Mouse (Mus musculus): ENCODE measurements around the gene Wfdc10.
"Not testable (repeated sequence)": the region's sequence is repeated elsewhere in the genome, so short reads cannot be mapped to it uniquely, and the experiment has no call there.

The Wfdc10 gene

GRCm38 (mm10) chr2:164655858-164656257 lies at the start of gene Wfdc10:
Wfdc10 (plus strand) TSS chr2:164656046.
- peak in 1 of 2 experiments; percentile 59 for DNase-seq (ENCODE audit: low read depth in 1 of 2, low spot score in 2 of 2)

- DNase-seq (ENCODE audit: low read depth in 1 of 2, low spot score in 2 of 2) = no peak
Measured at GRCm38 (mm10) chr2:164608781-164609180, 47.1 kb upstream of the Wfdc10 start.

GRCm38 (mm10) chr2:164613471-164613870 lies 42.4 kb upstream of the Wfdc10 start, which contains the start of the genes Wfdc6b and Wfdc8:
Wfdc6b (plus strand) TSS chr2:164613522.
Wfdc8 (minus strand) TSS chr2:164613626.
- not testable (repeated sequence) for DNase-seq (ENCODE audit: low read depth in 1 of 2, low spot score in 2 of 2)

GRCm38 (mm10) chr2:164615386-164615785 lies 40.5 kb upstream of the Wfdc10 start:
- DNase-seq (ENCODE audit: low read depth in 1 of 2, low spot score in 2 of 2) = no peak

- no peak for DNase-seq (ENCODE audit: low read depth in 1 of 2, low spot score in 2 of 2)
Measured at GRCm38 (mm10) chr2:164619050-164619449, 36.8 kb upstream of the Wfdc10 start.

GRCm38 (mm10) chr2:164621775-164622174 lies 34.1 kb upstream of the Wfdc10 start:
- DNase-seq (ENCODE audit: low read depth in 1 of 2, low spot score in 2 of 2) = no peak

GRCm38 (mm10) chr2:164635266-164635665 lies 20.6 kb upstream of the Wfdc10 start:
- no peak for DNase-seq (ENCODE audit: low read depth in 1 of 2, low spot score in 2 of 2)

- no peak for DNase-seq (ENCODE audit: low read depth in 1 of 2, low spot score in 2 of 2)
Measured at GRCm38 (mm10) chr2:164638696-164639095, 17.1 kb upstream of the Wfdc10 start, which contains the start of gene Wfdc16. Wfdc16 (minus strand) TSS chr2:164638796.

GRCm38 (mm10) chr2:164641129-164641528 lies 14.7 kb upstream of the Wfdc10 start:
- DNase-seq (ENCODE audit: low read depth in 1 of 2, low spot score in 2 of 2) = peak; percentile 33 to 34

- DNase-seq (ENCODE audit: low read depth in 1 of 2, low spot score in 2 of 2) = no peak
Measured at GRCm38 (mm10) chr2:164641881-164642673, 13.8 kb upstream of the Wfdc10 start.

- DNase-seq (ENCODE audit: low read depth in 1 of 2, low spot score in 2 of 2) = no peak
Measured at GRCm38 (mm10) chr2:164656483-164656882, 637 bp downstream of the Wfdc10 start, which contains the start of gene Wfdc9. Wfdc9 (minus strand) TSS chr2:164656583.

- DNase-seq (ENCODE audit: low read depth in 1 of 2, low spot score in 2 of 2) = no peak
Measured at GRCm38 (mm10) chr2:164664851-164665250, 9.0 kb downstream of the Wfdc10 start.

- no peak for DNase-seq (ENCODE audit: low read depth in 1 of 2, low spot score in 2 of 2)
Measured at GRCm38 (mm10) chr2:164670261-164670660, 14.4 kb downstream of the Wfdc10 start.

- DNase-seq (ENCODE audit: low read depth in 1 of 2, low spot score in 2 of 2) = no peak
Measured at GRCm38 (mm10) chr2:164670938-164671337, 15.1 kb downstream of the Wfdc10 start.

- no peak for DNase-seq (ENCODE audit: low read depth in 1 of 2, low spot score in 2 of 2)
Measured at GRCm38 (mm10) chr2:164673987-164674386, 18.1 kb downstream of the Wfdc10 start, which contains the start of gene Wfdc11. Wfdc11 (minus strand) TSS chr2:164674087.

- DNase-seq (ENCODE audit: low read depth in 1 of 2, low spot score in 2 of 2) = no peak
Measured at GRCm38 (mm10) chr2:164676103-164676502, 20.3 kb downstream of the Wfdc10 start.

- no peak for DNase-seq (ENCODE audit: low read depth in 1 of 2, low spot score in 2 of 2)
Measured at GRCm38 (mm10) chr2:164676916-164677685, 21.3 kb downstream of the Wfdc10 start.

GRCm38 (mm10) chr2:164678848-164679625 lies 23.2 kb downstream of the Wfdc10 start:
- DNase-seq (ENCODE audit: low read depth in 1 of 2, low spot score in 2 of 2) = peak; percentile 8 to 9

- no peak for DNase-seq (ENCODE audit: low read depth in 1 of 2, low spot score in 2 of 2)
Measured at GRCm38 (mm10) chr2:164679906-164680305, 24.1 kb downstream of the Wfdc10 start.

- DNase-seq (ENCODE audit: low read depth in 1 of 2, low spot score in 2 of 2) = no peak
Measured at GRCm38 (mm10) chr2:164684807-164685206, 29.0 kb downstream of the Wfdc10 start, which contains the start of gene Wfdc13. Wfdc13 (plus strand) TSS chr2:164685107.

GRCm38 (mm10) chr2:164698201-164698600 lies 42.4 kb downstream of the Wfdc10 start, which contains the start of gene Spint4:
Spint4 (plus strand) TSS chr2:164698501.
- no peak for DNase-seq (ENCODE audit: low read depth in 1 of 2, low spot score in 2 of 2)
